Mouse (Mus musculus): ENCODE measurements around the gene Dnaja4.

Dnaja4 gene

DNA sequence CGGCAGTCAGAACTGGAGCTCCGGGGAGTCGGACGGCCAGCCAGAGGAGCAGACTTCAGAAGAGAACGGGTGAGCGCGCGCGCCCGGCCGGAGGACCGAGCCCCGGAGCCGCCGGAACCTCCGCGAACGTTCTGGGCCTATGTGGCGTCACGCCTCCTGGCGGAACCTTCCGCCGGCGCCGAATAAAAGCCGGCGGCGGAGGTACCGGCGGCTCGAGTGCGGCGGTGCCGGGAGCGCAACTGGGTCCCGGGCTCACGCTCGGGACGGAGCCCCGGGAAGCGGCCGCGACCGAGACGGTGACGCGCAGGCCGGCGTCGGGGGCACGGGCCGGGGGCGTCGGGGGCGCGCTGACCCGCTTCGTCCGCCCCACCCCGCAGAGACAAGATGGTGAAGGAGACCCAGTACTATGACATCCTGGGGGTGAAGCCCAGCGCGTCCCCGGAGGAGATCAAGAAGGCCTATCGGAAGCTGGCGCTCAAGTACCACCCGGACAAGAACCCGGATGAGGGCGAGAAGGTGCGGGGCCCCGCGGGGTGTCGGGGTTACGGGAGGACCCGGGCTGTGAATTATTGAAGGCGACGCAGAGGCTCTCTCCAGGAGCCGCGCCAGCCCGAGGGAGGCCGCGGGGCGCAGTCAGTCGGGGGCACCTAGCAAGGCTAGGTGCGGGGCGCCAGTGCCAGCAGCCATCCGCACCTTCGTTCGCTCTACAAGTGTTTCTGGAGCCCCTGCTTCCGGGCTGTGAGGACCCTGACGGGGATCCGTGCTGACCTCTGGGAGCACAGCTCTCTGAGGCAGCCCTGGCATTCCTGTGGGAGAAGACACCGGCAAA, 886 bp downstream of the Dnaja4 start:
- DNase-seq (ENCODE audit: low read depth): no peak

GRCm38 (mm10) chr9:54700174-54700475, 1.5 kb downstream of the Dnaja4 start:
- no peak for DNase-seq (ENCODE audit: low read depth)

DNA sequence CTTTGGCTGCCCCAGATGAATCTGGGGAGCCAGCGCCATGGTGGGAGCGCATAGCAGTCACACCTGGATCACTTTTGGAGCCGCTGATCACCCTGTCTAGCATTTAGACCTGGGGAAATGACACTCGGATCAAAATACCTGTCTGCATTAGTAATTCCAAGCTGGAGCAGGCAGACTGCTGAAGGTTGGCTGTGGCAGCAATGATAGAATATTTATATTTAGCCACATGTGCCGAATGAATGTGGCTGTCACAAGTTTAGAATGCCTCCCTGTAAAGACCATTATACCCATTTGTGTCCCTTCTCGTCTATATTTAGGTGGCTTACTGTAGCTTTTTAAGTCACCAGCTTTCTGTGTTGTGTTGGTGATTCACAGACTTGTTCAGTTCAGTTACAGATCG, 2.1 kb downstream of the Dnaja4 start:
- no peak for DNase-seq (ENCODE audit: low read depth)

DNA sequence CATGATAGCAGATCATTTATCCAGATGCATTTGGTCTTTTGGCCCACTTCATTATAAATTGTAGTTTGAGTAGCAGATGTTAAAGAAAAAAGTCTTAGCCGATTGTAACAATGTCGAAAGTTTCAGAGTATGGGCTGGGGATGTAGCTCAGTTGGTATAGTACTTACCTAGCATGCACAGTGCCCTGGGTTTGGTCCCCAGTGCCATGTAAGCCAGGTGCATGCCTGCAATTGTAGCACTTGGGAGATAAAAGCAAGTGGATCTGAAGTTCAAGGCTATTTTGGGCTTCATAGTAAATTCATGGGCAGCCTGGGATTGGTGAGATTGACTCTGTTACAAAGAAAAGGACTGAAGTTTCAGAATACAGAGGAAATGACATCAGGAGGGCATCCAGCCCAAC, 3.9 kb downstream of the Dnaja4 start:
- no peak for DNase-seq (ENCODE audit: low read depth)

- DNase-seq (ENCODE audit: low read depth): no peak
Observed at GRCm38 (mm10) chr9:54704361-54704760, 5.7 kb downstream of the Dnaja4 start.

- DNase-seq (ENCODE audit: low read depth): no peak
Observed at GRCm38 (mm10) chr9:54705561-54705960, 6.9 kb downstream of the Dnaja4 start.

DNA sequence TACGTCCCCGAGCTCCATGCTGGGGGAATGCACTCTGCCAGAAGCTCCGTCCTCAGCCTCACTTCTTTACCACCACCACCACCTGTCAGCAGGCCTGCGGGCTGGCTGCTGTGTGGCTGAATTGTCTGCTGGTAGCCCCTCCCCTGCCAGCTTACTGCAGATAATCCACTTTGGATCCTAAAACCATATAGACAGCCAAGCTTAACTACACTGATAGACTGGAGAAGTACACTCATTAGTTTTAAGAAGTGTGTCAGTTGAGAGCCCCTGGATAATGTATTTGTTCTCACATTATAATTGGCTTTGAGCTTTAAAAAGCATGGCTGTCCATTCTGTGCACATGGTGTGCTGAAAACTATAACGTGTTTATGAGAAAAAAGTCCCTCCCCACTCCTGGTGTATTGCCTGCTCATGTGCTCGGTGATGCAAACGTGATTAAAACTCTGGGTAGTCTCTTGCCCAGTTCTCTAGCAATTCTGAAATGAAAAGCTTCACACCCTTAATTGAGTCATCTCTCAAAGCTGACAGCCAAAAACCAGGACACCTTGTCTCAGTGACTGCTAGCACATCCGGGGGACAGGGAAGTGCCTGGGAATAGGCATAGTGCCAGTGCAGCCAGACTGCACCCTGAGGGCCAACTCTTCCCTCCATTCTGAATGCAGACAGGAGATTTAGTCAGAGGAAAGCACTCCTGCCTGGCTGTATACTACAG, 8.8 kb downstream of the Dnaja4 start:
- peak; percentile 9 for DNase-seq (ENCODE audit: low read depth)

- peak; percentile 57 for DNase-seq (ENCODE audit: low read depth)
Observed at GRCm38 (mm10) chr9:54708085-54708484, 9.4 kb downstream of the Dnaja4 start.

DNA sequence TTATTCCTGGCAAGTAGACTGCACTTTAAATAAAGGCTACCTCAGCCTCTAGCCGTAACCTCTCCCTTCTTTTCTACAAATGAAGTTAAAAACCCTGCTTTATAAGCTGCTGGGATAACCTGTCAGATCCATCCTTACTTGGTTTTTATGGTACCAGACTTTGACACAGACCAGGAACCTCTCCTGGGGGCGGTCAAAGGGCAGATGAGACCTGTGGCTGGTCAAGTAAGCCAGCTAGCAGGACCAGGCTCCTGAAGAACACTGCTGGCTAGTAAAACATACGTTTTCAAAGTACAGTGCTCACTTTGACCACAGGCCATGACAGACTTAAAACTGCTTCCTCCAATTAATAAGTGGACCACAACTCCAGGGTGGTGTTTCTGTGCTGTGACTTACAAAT, 17.1 kb downstream of the Dnaja4 start:
- DNase-seq (ENCODE audit: low read depth): no peak

- DNase-seq (ENCODE audit: low read depth): no peak
Observed at GRCm38 (mm10) chr9:54717527-54717926, 18.9 kb downstream of the Dnaja4 start.

DNA sequence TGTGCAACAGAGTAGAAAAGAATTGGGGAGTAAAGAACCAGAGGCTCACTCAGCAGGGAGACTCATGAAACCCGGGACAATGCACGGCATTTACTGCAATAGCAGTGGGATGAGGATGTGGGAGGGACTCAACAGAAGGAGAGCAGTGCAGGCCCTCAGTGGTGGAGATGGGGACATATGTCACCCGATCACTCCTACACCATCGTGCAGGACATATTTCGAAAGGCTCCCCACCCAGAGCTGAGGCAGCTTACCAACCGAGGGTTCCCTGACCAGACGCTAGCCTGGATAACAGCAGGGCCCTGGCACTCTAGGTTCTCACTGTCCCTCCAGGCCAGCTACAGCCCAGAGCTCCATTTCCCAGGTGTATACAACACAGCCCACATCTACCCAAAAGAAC, 23.5 kb downstream of the Dnaja4 start:
- DNase-seq (ENCODE audit: low read depth): no peak

GRCm38 (mm10) chr9:54722596-54722995, 23.9 kb downstream of the Dnaja4 start:
- DNase-seq (ENCODE audit: low read depth): no peak

- no peak for DNase-seq (ENCODE audit: low read depth)
Observed at GRCm38 (mm10) chr9:54726315-54726714, 27.6 kb downstream of the Dnaja4 start.

GRCm38 (mm10) chr9:54732122-54732521, 33.4 kb downstream of the Dnaja4 start:
- peak; percentile 74 for DNase-seq (ENCODE audit: low read depth)

GRCm38 (mm10) chr9:54733921-54734638, 35.4 kb downstream of the Dnaja4 start, which contains the start of gene Wdr61:
Wdr61 (minus strand) TSS chr9:54734519.
- DNase-seq (ENCODE audit: low read depth): peak; percentile 96

DNA sequence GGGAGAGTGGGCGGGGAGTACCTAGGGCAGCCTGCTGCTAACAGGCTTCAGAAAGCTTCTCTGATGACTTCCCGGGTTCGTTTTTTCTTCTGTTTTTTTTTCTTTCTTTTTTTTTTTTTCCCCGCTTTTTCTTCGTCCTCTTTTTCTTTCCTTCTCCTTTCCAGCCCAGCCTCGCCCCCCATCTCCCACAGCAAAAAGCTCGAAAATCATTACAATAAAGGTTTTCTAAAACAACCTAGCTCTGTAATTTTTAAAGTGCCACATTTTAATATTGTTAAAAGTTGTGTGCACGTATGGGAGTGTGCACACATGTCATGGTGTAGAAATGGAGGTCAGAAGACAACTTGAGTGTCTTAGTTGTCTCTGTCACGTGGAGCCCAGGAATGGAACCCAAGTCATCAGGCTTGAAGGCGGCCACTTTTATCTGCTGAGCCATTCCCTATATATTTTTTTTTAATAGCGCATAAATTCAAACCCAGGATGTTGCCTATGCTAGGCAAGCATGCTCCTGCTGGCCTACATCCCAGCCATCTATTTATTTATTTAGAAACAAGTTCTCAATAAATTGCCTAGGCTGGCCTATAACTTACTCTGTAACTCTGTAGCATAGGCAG, 36.1 kb downstream of the Dnaja4 start:
- DNase-seq (ENCODE audit: low read depth): no peak

DNA sequence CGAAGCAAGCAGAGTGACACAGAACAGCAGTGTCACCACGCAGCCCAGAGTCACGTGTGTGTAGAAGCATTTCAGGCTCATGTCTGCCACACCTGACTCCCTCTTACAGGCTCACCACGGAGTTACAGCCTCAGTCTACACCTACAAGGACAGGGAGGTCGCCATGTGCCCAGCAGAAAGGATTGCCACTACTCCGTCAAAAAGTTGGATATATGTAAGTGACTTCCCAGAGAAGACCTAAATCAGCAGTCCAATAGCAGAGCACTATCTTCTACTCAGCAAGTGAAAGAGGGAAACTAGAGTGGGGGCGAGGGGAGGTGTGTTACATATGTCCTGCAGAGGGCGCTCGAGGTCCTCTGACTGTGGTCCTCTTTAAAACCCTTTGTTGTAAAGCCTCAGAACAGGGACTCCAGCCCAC, 37.6 kb downstream of the Dnaja4 start:
- DNase-seq (ENCODE audit: low read depth): peak; percentile 90

GRCm38 (mm10) chr9:54738376-54738775, 39.7 kb downstream of the Dnaja4 start:
- DNase-seq (ENCODE audit: low read depth): peak; percentile 64

GRCm38 (mm10) chr9:54743891-54744290, 45.2 kb downstream of the Dnaja4 start:
- DNase-seq (ENCODE audit: low read depth): peak; percentile 39

- DNase-seq (ENCODE audit: low read depth): no peak
Observed at GRCm38 (mm10) chr9:54745740-54746370, 47.2 kb downstream of the Dnaja4 start.

GRCm38 (mm10) chr9:54750215-54750981, 51.7 kb downstream of the Dnaja4 start:
- DNase-seq (ENCODE audit: low read depth): no peak

Data from 416B (cell line).